Mouse (Mus musculus) G1E (cell line): ENCODE results near the gene Pdpn. TPM values are rescaled to one million over a fixed set of nuclear protein-coding genes. Genes with fewer than 3 reads are reported as not detected.
A peak's percentile ranks its signal among the peaks of the same experiment; 100 is the strongest.

Source experiments
- ATAC-seq: 2 replicates; pipeline ENCODE4 v1.8.0; 2016; ENCODE audit warnings: mild to moderate bottlenecking; ENCODE audit not compliant: insufficient number of reproducible peaks, poor library complexity, low FRiP score, severe bottlenecking; ENCODE audit errors: extremely low read depth
- DNase-seq: peaks from one replicate; pipeline ENCODE4 v3.0.0; 2012; ENCODE audit warnings: low spot score
- H3K27me3 ChIP-seq: 2 replicates; pipeline ENCODE4 v1.6.1; 2012; ENCODE audit warnings: mild to moderate bottlenecking, low read length, inconsistent platforms; ENCODE audit not compliant: insufficient read depth
- H3K36me3 ChIP-seq: replicated peaks from 2 replicates; pipeline ENCODE3; 2012; ENCODE audit warnings: mild to moderate bottlenecking, inconsistent platforms
- H3K4me1 ChIP-seq: 2 replicates; pipeline ENCODE4 v1.6.1; 2012; ENCODE audit warnings: low read depth, low read length, inconsistent platforms, mixed read lengths; ENCODE audit not compliant: insufficient read depth
- H3K4me3 ChIP-seq: 2 replicates; pipeline ENCODE4 v1.5.1; 2012; ENCODE audit warnings: low read depth, mild to moderate bottlenecking, inconsistent platforms, low read length, moderate library complexity, mixed read lengths
- H3K9me3 ChIP-seq: replicated peaks from 2 replicates; pipeline ENCODE4 v1.6.1; 2012; ENCODE audit warnings: inconsistent platforms
- CTCF ChIP-seq: IDR thresholded peaks from 2 replicates; pipeline ENCODE4 v1.5.1; 2012; ENCODE audit warnings: low read depth, low read length, inconsistent platforms, mixed read lengths
- GATA1 ChIP-seq: IDR thresholded peaks from 2 replicates; pipeline ENCODE4 v1.6.1; 2012; ENCODE audit warnings: borderline replicate concordance, low read length, inconsistent platforms, mixed read lengths
- GATA2 ChIP-seq: IDR thresholded peaks from 2 replicates; pipeline ENCODE4 v1.6.1; 2012; ENCODE audit warnings: low read depth, low read length, inconsistent platforms, borderline replicate concordance
- POLR2AphosphoS5 ChIP-seq: IDR thresholded peaks from 2 replicates; pipeline ENCODE4 v1.6.1; 2012; ENCODE audit warnings: low read depth, low read length, inconsistent platforms; ENCODE audit not compliant: insufficient replicate concordance
- TAL1 ChIP-seq: conservative IDR thresholded peaks from 2 replicates; pipeline ENCODE4 v1.6.1; 2012; ENCODE audit warnings: low read depth, low read length, inconsistent platforms, mixed read lengths
- polyA plus RNA-seq: library from polyadenylated mRNA; stranded (reverse); fragments of >175 nt; gene quantifications from 2 replicates; pipeline ENCODE4 v1.2.3, GENCODE M21; 2012
- total RNA-seq, 2 experiments: library from RNA; stranded (forward) in 1 of 2; stranded (reverse) in 1 of 2; fragments of 200-1000 nt in 1 of 2; fragments of >200 nt in 1 of 2; fragmentation: Nextera tagmentation in 1 of 2; gene quantifications; 2 replicates each; pipeline ENCODE4 v1.2.3; 2014 to 2017

Pdpn gene
- total and polyA plus RNA-seq, 3 experiments = 0.05 TPM; not detected in 2

DNA sequence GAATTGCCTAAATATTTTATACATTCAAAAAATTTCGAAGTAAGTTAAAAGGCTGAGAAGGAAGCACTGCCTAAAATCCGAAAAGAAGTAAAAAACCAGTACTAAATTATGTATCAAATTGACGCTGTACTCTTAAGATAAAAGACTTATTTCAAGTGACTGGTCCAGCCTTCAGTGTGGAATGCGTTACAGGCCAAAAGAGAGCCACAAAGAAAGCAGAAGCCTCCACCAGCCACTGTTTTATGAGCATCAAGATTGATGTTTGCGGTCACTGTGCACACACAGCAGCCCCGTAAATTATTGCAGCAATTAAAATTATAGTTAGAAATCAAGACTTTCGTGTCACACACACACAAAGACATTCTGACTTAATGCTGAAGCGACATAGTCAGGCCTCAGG lies 43.8 kb downstream of the Pdpn start:
- Histone ChIP-seq H3K4me3 (no peak overlapping the region), H3K36me3 (no peaks in the 10 kb centered on the region), H3K4me1 (no peaks in the 10 kb centered on the region), H3K27me3 (no peaks in the 10 kb centered on the region), H3K9me3 (peaks cover 9% of the 10 kb centered on the region)
- no peak for ATAC-seq
- TF ChIP-seq CTCF = no peak
- TF ChIP-seq TAL1 = no peak
- no peak for TF ChIP-seq POLR2AphosphoS5
- TF ChIP-seq GATA2 = no peak
- no peak for TF ChIP-seq GATA1
- DNase-seq = no peak

GRCm38 (mm10) chr4:143253356-143253755 lies 46.0 kb downstream of the Pdpn start:
- Histone ChIP-seq H3K27me3 (no peaks in the 10 kb centered on the region), H3K4me1 (no peaks in the 10 kb centered on the region), H3K4me3 (no peak overlapping the region), H3K36me3 (no peaks in the 10 kb centered on the region), H3K9me3 (peaks cover 15% of the 10 kb centered on the region)
- TF ChIP-seq TAL1 = no peak
- TF ChIP-seq GATA2 = no peak
- no peak for TF ChIP-seq CTCF
- no peak for TF ChIP-seq POLR2AphosphoS5
- DNase-seq = no peak
- ATAC-seq = no peak

DNA sequence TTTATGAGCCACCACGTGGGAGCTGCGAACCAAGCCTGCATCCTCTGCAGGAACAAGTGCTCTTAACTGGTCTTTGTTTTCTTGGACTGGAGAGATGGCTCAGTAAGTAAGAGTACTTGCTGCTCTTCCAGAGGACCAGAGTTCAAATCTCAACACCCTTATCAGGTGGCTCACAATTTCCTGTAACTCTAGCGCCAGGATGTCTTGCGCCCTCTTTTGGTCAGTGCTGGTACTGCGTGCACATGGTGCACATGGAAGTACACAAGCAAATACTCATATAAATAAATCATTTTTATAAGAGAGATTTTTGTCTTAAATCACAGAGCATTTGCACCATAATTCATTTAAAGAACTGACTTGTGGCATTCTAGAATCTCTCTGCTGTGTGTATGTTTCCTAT lies 51.3 kb downstream of the Pdpn start:
- no peak for TF ChIP-seq GATA2
- peak; percentile 17; the same call in 1 of the 2 replicates for TF ChIP-seq CTCF
- no peak for ATAC-seq

DNA sequence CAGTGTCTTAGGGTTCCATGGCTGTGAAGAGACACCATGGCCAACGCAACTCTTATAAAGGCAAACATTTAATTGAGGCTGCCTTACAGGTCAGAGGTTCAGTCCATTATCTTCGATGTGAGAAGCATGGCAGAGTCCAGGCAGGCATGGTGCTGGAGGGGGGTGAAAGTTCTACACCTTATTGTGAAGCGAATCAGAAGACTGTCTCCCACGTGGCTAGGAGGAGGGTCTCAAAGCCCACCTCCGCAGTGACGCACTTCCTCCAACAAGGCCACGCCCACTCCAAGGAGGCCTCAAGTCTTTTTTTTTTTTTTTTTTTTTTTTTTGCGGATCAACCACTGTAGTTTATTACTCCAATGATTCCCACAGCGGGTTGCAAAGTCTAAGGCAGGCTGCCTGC lies 58.1 kb downstream of the Pdpn start:
- H3K27me3 ChIP-seq = no peaks in the 10 kb centered on the region
- H3K4me3 ChIP-seq = no peak overlapping the region
- no peaks in the 10 kb centered on the region for H3K4me1 ChIP-seq
- TF ChIP-seq GATA1 (no peak), TAL1 (no peak), POLR2AphosphoS5 (no peak), CTCF (no peak), GATA2 (no peak)
- H3K9me3 ChIP-seq = 0 out of 2 replicates have a peak, but pooled peaks cover 2% of the 10 kb centered on the region
- no peak for ATAC-seq
- H3K36me3 ChIP-seq = no peaks in the 10 kb centered on the region
- no peak for DNase-seq

More for the DNA sequence above, 51.3 kb downstream of the Pdpn start:
- Histone ChIP-seq H3K4me3 (no peak overlapping the region), H3K9me3 (peaks cover 15% of the 10 kb centered on the region), H3K4me1 (no peaks in the 10 kb centered on the region), H3K36me3 (no peaks in the 10 kb centered on the region), H3K27me3 (no peaks in the 10 kb centered on the region)
- DNase-seq = no peak

- TF ChIP-seq GATA1 (no peak), CTCF (no peak), TAL1 (no peak), GATA2 (no peak), POLR2AphosphoS5 (no peak)
- no peak overlapping the region for H3K4me3 ChIP-seq
- H3K36me3 ChIP-seq = no peaks in the 10 kb centered on the region
- no peaks in the 10 kb centered on the region for H3K4me1 ChIP-seq
- ATAC-seq (no peak), DNase-seq (no peak)
- 0 out of 2 replicates have a peak, but pooled peaks cover 2% of the 10 kb centered on the region for H3K9me3 ChIP-seq
- H3K27me3 ChIP-seq = no peaks in the 10 kb centered on the region
Measured at GRCm38 (mm10) chr4:143239615-143240201, 59.7 kb downstream of the Pdpn start.

DNA sequence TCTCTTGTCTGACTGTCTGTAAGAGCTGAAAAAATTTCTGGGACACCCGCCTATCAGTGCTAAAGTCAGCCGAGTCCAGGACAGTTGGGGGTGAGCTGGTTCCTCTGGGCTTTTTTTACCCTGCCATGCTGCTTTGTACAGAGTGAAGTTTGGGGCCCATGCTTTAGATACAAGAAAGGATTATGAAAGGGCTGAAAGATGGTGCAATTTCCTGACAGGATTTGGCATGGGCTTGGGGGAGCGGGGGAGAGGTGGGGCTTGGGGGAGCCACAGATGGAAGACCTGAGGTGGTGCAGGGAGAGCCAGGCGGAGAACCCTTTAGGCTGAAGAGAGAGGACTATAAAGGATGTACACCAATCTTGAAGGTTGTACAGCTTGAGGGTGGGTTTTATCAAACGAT lies 60.2 kb downstream of the Pdpn start:
- H3K27me3 ChIP-seq = no peaks in the 10 kb centered on the region
- no peak overlapping the region for H3K4me3 ChIP-seq
- H3K36me3 ChIP-seq = no peaks in the 10 kb centered on the region
- H3K4me1 ChIP-seq = no peaks in the 10 kb centered on the region
- no peak for ATAC-seq
- no peak for TF ChIP-seq CTCF
- TF ChIP-seq GATA1 = no peak
- no peak for TF ChIP-seq POLR2AphosphoS5
- no peak for TF ChIP-seq GATA2
- TF ChIP-seq TAL1 = no peak
- peaks cover 5% of the 10 kb centered on the region for H3K9me3 ChIP-seq
- DNase-seq = no peak
